Mouse (Mus musculus): ENCODE data around the gene Pla2g15.

DNA sequence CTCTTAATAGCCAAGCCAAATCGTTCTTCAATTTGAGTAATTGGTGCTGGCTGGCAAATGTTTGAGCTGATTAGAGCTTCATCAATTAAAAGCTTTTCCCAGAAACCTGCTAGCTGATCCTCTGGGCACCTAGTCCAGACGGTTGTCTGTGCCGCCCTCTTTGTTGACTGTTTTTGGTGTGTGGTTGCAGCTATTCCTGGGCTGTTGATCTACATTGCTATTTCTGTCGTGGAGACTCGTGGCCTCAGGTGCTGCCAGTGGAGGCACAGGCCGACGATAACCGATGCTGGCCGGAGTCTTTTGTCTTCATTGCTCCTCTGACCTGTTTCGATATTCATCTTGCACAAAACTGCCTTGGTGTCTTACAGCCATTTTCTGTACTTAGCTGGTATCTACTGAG lies 8.2 kb downstream of the Pla2g15 start:
- TF ChIP-seq CTCF (IDR thresholded peaks at IDR 0.05) (no peak), POLR2A (IDR thresholded peaks at IDR 0.05; ENCODE audit: insufficient read depth, low read depth, low read length) (no peak)
